Mouse (Mus musculus) thymus, adult 2 months (tissue): ENCODE results near the gene Insm2.

Experiments
- CTCF ChIP-seq: fragments of 200-500 bp; IDR thresholded peaks from 2 replicates; pipeline ENCODE4 v1.5.1; 2012; ENCODE audit warnings: mild to moderate bottlenecking, control low read depth, low read length, moderate library complexity, borderline replicate concordance; ENCODE audit not compliant: control insufficient read depth, poor library complexity, insufficient read depth; ENCODE audit errors: extremely low read depth
- POLR2A ChIP-seq: fragments of 200-500 bp; IDR thresholded peaks from 2 replicates; pipeline ENCODE4 v1.6.1; 2012; ENCODE audit warnings: mild to moderate bottlenecking, low read length, control low read depth, moderate library complexity; ENCODE audit not compliant: control insufficient read depth, poor library complexity, insufficient read depth; ENCODE audit errors: extremely low read depth

DNA sequence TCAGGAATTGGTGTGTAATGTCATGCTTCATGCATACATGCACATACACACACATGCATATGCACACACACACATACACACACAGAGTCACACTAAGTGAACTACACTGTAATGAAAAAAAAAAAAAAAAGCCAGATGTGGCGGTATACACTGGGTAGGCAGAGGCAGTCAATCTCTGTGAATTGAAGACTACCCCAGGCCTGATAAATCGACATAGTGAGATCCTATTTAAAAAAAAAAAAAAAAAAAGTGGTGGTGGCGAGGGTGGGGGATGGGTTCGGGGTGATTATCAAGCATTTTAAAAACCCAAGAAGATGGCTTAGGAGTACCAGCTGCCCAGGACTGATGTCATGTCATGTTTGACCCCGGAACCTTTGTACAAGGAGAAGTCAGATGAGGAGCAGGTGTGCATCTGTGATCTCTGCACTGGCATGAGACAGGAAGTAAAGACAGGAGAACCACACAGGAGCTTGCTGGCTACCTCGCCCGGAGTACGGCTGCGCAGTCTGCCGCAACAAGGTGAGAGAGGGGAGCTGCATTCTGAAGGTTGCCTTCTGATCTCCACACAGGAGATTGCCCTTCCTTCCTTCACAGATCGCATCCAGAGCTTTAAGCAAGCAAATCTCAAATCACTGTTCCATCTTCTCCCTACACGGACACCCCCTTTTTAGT, 39.9 kb upstream of the Insm2 start:
- TF ChIP-seq CTCF (no peak), POLR2A (no peak)
